Mouse (Mus musculus): Measurements from ENCODE around the gene Txndc2. TPM values are rescaled to one million over a fixed set of nuclear protein-coding genes. Genes with fewer than 3 reads are reported as not detected.

Gene Txndc2
- polyA plus RNA-seq, 1 experiment, result not detected

DNA sequence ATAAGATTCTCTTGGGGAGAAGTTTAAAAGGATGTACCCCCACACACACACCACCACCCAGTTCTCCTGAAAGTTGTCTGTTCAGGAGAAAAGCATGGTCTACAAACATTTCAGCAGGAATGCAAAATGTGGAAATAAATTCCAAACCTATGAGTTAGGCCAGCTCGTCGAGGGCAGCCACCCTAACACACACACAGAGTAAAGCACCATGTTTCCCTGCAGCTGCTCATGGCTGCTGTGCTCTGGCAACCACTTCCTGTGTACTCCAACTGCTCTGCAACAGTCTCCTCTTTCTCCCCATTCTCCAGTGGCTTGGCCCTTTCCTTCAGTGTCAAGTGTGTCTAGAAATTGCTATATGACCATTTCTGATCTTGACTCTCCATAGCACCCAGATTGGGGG lies 16.4 kb upstream of the Txndc2 start:
- H3K27ac ChIP-seq (ENCODE audit: insufficient read depth, low read length), result peak overlapping the region; percentile 43
- no peak for TF ChIP-seq CTCF (IDR thresholded peaks at IDR 0.05; ENCODE audit: borderline replicate concordance, insufficient read depth, low read length)
- TF ChIP-seq POLR2A (IDR thresholded peaks at IDR 0.05; ENCODE audit: low read depth, low read length), result no peak
- H3K4me3 ChIP-seq (ENCODE audit: insufficient read depth, low read length), result no peak overlapping the region
- H3K4me1 ChIP-seq (ENCODE audit: control insufficient read depth, insufficient read depth, low read length), result peaks cover 9% of the 10 kb centered on the region

DNA sequence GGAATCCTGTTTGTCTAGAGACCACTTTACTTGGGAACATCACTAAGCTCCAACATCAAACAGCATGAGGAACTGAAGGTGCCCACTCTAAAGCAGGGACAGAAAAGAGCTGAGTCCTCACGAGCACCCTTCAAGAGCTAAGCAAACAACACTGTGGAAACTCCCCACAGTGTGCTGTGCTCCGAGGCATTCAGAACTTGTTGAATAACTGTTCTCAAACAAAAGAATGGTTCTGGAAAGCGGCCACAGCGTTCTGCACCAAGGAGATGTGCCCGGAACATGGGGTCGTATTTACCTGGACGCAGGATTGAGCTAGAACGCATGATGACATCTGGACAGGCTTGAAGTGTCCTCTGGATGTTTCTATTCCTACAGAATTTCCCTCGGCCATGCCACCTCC lies 16.0 kb upstream of the Txndc2 start:
- peaks cover 9% of the 10 kb centered on the region for H3K4me1 ChIP-seq (ENCODE audit: control insufficient read depth, insufficient read depth, low read length)
- TF ChIP-seq POLR2A (IDR thresholded peaks at IDR 0.05; ENCODE audit: low read depth, low read length), result no peak
- TF ChIP-seq CTCF (IDR thresholded peaks at IDR 0.05; ENCODE audit: borderline replicate concordance, insufficient read depth, low read length), result no peak
- H3K27ac ChIP-seq (ENCODE audit: insufficient read depth, low read length), result no peak overlapping the region; the same call in 1 of the 2 replicates
- no peak overlapping the region for H3K4me3 ChIP-seq (ENCODE audit: insufficient read depth, low read length)

DNA sequence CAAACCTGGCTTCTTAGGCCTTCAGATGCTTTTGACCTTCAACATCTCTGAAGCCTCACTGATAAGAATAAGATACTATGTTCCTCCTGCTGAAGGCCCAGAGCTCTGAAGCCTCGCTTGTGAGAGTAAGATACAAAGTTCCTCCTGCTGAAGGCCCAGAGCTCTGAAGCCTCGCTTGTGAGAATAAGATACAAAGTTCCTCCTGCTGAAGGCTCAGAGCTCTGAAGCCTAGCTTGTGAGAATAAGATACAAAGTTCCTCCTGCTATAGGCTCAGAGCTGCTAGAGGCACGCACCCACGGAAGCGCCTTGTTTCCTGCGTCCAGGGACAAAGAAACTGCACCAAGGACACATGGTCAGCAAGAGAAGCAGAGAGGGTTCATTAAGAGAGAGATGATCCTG lies 14.8 kb upstream of the Txndc2 start:
- Histone ChIP-seq H3K4me3 (ENCODE audit: insufficient read depth, low read length) (no peak overlapping the region), H3K27ac (ENCODE audit: insufficient read depth, low read length) (no peak overlapping the region), H3K4me1 (ENCODE audit: control insufficient read depth, insufficient read depth, low read length) (peaks cover 6% of the 10 kb centered on the region)
- TF ChIP-seq POLR2A (IDR thresholded peaks at IDR 0.05; ENCODE audit: low read depth, low read length) (no peak), CTCF (IDR thresholded peaks at IDR 0.05; ENCODE audit: borderline replicate concordance, insufficient read depth, low read length) (no peak)

DNA sequence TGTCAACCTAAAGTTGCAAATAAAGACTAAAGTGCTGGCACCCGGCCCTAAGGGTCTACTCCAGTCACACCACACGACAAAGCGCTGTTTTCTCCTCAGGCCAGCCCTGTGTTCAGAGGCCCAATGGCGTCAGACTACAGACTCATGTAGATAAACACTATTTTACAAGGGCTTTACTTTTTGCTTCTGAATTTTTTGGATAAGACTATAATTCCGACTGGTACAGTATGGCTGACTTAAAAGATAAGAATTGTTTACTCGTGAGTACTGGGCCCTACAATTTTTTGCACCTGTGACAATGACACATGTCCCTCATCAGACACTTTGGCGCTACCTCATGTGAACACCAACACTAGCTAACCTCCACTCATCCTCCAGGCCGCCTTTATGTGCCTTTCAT lies 14.1 kb upstream of the Txndc2 start:
- Histone ChIP-seq H3K4me1 (ENCODE audit: control insufficient read depth, insufficient read depth, low read length) (peaks cover 6% of the 10 kb centered on the region), H3K27ac (ENCODE audit: insufficient read depth, low read length) (no peak overlapping the region), H3K4me3 (ENCODE audit: insufficient read depth, low read length) (no peak overlapping the region)
- TF ChIP-seq POLR2A (IDR thresholded peaks at IDR 0.05; ENCODE audit: low read depth, low read length) (no peak), CTCF (IDR thresholded peaks at IDR 0.05; ENCODE audit: borderline replicate concordance, insufficient read depth, low read length) (no peak)

DNA sequence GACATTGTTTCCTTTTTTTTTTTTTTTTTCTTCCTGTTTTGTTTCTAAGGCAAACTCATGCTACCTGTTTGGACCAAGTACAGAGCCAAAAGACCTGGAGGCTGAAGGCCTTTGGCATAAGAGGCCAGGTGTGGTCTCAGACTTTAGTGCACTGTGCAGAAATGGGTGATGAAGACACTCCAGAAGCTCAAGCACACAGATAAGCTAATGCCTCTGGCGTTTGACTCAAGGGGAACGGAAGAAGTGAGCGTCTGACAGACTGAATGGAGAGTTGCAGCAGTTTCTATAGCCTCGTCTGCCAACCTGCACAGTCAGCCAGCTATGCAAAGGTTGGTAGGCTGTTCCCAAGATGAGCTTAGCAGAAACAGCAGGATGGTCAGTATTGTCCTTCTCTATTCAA lies 13.6 kb upstream of the Txndc2 start:
- TF ChIP-seq POLR2A (IDR thresholded peaks at IDR 0.05; ENCODE audit: low read depth, low read length) (no peak), CTCF (IDR thresholded peaks at IDR 0.05; ENCODE audit: borderline replicate concordance, insufficient read depth, low read length) (no peak)

DNA sequence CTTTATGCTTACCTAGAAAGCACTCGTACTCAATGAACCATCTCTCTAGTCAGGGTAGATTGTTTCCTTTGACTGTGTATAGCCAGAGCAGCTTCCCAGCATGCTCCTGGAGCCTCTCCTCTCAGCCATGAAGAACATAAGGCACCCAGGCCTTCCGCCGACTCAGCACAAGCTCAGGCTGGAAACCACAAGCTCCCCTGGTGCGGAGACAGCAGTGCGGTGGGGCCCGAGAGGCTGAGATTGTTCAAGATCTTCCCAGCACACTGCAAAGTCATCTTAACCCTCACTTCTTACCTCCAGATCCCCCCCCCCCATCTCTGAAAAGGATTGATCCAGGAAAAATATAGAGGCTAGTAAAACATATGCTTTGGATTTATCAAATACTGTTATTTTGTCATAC lies 8.6 kb upstream of the Txndc2 start:
- no peak for TF ChIP-seq CTCF (IDR thresholded peaks at IDR 0.05; ENCODE audit: borderline replicate concordance, insufficient read depth, low read length)
- TF ChIP-seq POLR2A (IDR thresholded peaks at IDR 0.05; ENCODE audit: low read depth, low read length), result no peak
- H3K27ac ChIP-seq (ENCODE audit: insufficient read depth, low read length), result no peak overlapping the region
- peaks cover 3% of the 10 kb centered on the region; the same call in 1 of the 2 replicates for H3K4me1 ChIP-seq (ENCODE audit: control insufficient read depth, insufficient read depth, low read length)
- no peak overlapping the region for H3K4me3 ChIP-seq (ENCODE audit: insufficient read depth, low read length)

More for the DNA sequence above, 13.6 kb upstream of the Txndc2 start:
- Histone ChIP-seq H3K27ac (ENCODE audit: insufficient read depth, low read length) (no peak overlapping the region), H3K4me1 (ENCODE audit: control insufficient read depth, insufficient read depth, low read length) (peaks cover 6% of the 10 kb centered on the region), H3K4me3 (ENCODE audit: insufficient read depth, low read length) (no peak overlapping the region)

DNA sequence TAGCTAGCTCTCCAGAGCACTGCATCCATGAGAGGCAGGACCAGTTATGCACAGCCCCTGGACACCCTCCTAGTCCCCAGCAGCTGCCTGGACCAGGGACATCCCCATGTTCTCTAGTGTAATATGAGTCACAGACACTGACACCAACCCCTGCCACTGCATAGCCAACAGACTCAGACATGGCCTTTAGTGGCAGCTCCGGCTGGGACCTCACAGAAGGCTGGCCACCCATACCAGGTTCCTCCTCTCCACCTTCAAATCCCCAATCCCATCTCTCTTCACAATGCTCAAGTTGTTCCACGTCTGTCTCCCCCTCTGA lies 7.2 kb upstream of the Txndc2 start:
- no peak for TF ChIP-seq CTCF (IDR thresholded peaks at IDR 0.05; ENCODE audit: borderline replicate concordance, insufficient read depth, low read length)
- no peak for TF ChIP-seq POLR2A (IDR thresholded peaks at IDR 0.05; ENCODE audit: low read depth, low read length)
- H3K4me3 ChIP-seq (ENCODE audit: insufficient read depth, low read length), result no peak overlapping the region
- no peak overlapping the region for H3K27ac ChIP-seq (ENCODE audit: insufficient read depth, low read length)
- peaks cover 3% of the 10 kb centered on the region; the same call in 1 of the 2 replicates for H3K4me1 ChIP-seq (ENCODE audit: control insufficient read depth, insufficient read depth, low read length)

DNA sequence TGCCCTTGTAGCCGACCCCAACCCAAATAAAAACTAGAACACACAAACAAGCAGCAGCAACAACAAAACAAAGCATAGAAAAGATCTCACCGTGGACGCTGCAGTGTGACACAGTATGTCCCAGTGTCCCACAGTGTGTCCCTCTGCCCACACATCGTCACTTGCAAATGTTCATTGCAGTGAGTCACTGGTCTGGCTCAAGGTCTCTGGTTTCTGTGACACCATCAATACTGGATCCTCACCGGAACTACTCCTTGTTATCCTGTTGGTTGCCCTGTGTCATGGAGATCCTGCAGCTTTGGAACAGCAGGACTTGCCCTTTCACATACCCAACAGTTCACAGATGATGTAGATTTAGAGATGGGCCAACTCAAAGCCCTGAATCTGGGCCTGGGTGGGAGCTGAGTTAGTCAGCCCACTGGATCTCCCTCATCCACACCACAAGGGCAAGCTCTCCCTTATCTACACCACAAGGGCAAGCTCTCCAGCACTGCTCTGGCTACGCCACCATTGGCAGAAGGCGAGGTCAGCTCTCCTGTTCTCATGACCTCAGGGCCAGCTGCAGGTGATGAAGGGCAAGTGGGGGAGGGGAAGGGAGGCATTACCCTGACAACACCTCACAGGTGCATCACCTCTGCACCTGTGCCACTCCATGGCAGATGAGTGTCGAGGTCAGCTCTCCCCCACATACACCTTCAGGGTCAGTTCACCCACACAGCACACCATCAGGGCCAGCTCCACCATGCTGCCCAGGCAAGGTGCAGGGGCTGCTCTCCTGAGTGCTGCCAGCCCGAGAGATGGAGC lies 6.6 kb upstream of the Txndc2 start:
- H3K27ac ChIP-seq (ENCODE audit: insufficient read depth, low read length), result no peak overlapping the region
- H3K4me3 ChIP-seq (ENCODE audit: insufficient read depth, low read length), result no peak overlapping the region
- peaks cover 3% of the 10 kb centered on the region; the same call in 1 of the 2 replicates for H3K4me1 ChIP-seq (ENCODE audit: control insufficient read depth, insufficient read depth, low read length)
- TF ChIP-seq POLR2A (IDR thresholded peaks at IDR 0.05; ENCODE audit: low read depth, low read length), result no peak
- TF ChIP-seq CTCF (IDR thresholded peaks at IDR 0.05; ENCODE audit: borderline replicate concordance, insufficient read depth, low read length), result no peak

DNA sequence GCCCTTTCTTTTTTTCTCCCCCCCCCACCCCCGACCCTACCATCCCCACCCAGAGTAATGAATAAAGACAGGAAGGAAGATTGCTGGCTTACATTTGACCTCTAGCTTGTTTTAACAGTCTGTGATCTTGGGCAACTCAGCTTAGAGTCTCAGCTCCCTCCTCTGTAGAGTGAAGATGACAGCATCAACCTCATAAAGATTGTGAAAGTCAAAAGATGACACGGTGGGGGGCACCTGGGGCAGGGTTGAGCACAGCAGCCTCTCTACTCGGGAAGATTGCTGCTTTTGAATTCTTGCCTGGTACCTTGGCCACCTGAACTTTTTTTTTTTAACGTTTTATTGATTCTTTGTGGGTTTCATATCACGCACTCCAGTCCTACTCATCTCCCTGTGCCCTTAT lies 6.0 kb upstream of the Txndc2 start:
- TF ChIP-seq CTCF (IDR thresholded peaks at IDR 0.05; ENCODE audit: borderline replicate concordance, insufficient read depth, low read length), result no peak
- no peak for TF ChIP-seq POLR2A (IDR thresholded peaks at IDR 0.05; ENCODE audit: low read depth, low read length)
- no peak overlapping the region for H3K4me3 ChIP-seq (ENCODE audit: insufficient read depth, low read length)
- H3K27ac ChIP-seq (ENCODE audit: insufficient read depth, low read length), result no peak overlapping the region
- peaks cover 3% of the 10 kb centered on the region; the same call in 1 of the 2 replicates for H3K4me1 ChIP-seq (ENCODE audit: control insufficient read depth, insufficient read depth, low read length)

DNA sequence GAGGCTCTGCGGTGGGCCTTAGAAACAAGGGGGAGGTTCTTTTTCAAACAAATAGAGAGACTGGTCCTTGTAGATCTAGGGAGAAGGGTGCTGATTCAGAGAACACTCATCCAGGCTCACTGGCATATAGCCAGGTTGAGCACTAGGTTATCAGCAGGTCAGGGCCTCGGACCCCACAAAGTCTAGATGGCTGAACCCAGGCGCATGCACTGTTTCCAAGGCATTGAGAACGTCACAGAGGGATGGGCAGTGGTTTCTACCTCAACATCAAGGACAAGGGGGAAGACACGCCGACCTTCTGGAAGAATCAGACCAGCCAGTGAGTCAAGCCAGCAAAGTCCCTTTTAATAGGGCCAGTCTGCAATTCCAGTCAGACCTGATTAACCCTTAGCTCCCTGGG lies 5.3 kb upstream of the Txndc2 start:
- H3K4me3 ChIP-seq (ENCODE audit: insufficient read depth, low read length), result no peak overlapping the region
- H3K27ac ChIP-seq (ENCODE audit: insufficient read depth, low read length), result no peak overlapping the region
- TF ChIP-seq CTCF (IDR thresholded peaks at IDR 0.05; ENCODE audit: borderline replicate concordance, insufficient read depth, low read length) (no peak), POLR2A (IDR thresholded peaks at IDR 0.05; ENCODE audit: low read depth, low read length) (no peak)
- peaks cover 3% of the 10 kb centered on the region; the same call in 1 of the 2 replicates for H3K4me1 ChIP-seq (ENCODE audit: control insufficient read depth, insufficient read depth, low read length)
